Mouse (Mus musculus) liver (tissue): ENCODE data around the gene Stam2.

Experiments used
- DNase-seq: peaks from one replicate; pipeline ENCODE4 v3.0.0-alpha.2; 2020; ENCODE audit warnings: mixed read lengths

The Stam2 gene

GRCm38 (mm10) chr2:52647255-52647998 is 94.7 kb downstream of the Stam2 start:
- DNase-seq = no peak

GRCm38 (mm10) chr2:52643657-52644056 is 98.4 kb downstream of the Stam2 start:
- no peak for DNase-seq
